Mouse (Mus musculus) CH12.LX (cell line): Measurements from ENCODE around the gene Tmco4.

ENCODE experiments used
- CHD2 ChIP-seq: IDR thresholded peaks from 2 replicates; pipeline ENCODE4 v1.6.1; 2011; ENCODE audit warnings: low read length, improper control_type of control experiment
- CTCF ChIP-seq, 2 experiments: IDR thresholded peaks in 1 of 2; conservative IDR thresholded peaks in 1 of 2; 2 replicates each; pipeline ENCODE4 v1.5.1; 2011 to 2012; ENCODE audit warnings: low read depth in 2 of 2, low read length in 2 of 2, improper control_type of control experiment in 1 of 2, inconsistent platforms in 1 of 2, mild to moderate bottlenecking in 1 of 2, moderate library complexity in 1 of 2
- ELF1 ChIP-seq: IDR thresholded peaks from 2 replicates; pipeline ENCODE4 v1.6.1; 2014; ENCODE audit warnings: low read depth, mild to moderate bottlenecking, inconsistent platforms, low read length, improper control_type of control experiment
- EP300 ChIP-seq: IDR thresholded peaks from 2 replicates; pipeline ENCODE4 v1.6.1; 2011; ENCODE audit warnings: low read length, improper control_type of control experiment
- MAX ChIP-seq: IDR thresholded peaks from 2 replicates; pipeline ENCODE4 v1.6.1; 2011; ENCODE audit warnings: low read length, improper control_type of control experiment
- NELFE ChIP-seq: IDR thresholded peaks from 2 replicates; pipeline ENCODE4 v1.6.1; 2011; ENCODE audit warnings: low read depth, low read length, improper control_type of control experiment
- POLR2A ChIP-seq: IDR thresholded peaks from 2 replicates; pipeline ENCODE4 v1.6.1; 2011; ENCODE audit warnings: low read depth, mild to moderate bottlenecking, improper control_type of control experiment, low read length
- SMC3 ChIP-seq: IDR thresholded peaks from 2 replicates; pipeline ENCODE4 v1.6.1; 2011; ENCODE audit warnings: low read depth, low read length, improper control_type of control experiment
- TBP ChIP-seq: conservative IDR thresholded peaks from 2 replicates; pipeline ENCODE4 v1.6.1; 2011; ENCODE audit warnings: low read depth, low read length, improper control_type of control experiment
- ZKSCAN1 ChIP-seq: IDR thresholded peaks from 2 replicates; pipeline ENCODE4 v1.6.1; 2012; ENCODE audit warnings: low read depth, inconsistent platforms, low read length, improper control_type of control experiment, borderline replicate concordance
- ZMIZ1 ChIP-seq: IDR thresholded peaks from 2 replicates; pipeline ENCODE4 v1.6.1; 2012; ENCODE audit warnings: low read depth, mild to moderate bottlenecking, inconsistent platforms, low read length, improper control_type of control experiment
- ZNF384 ChIP-seq: IDR thresholded peaks from 2 replicates; pipeline ENCODE4 v1.6.1; 2012; ENCODE audit warnings: low read depth, low read length, improper control_type of control experiment, inconsistent platforms

GRCm38 (mm10) chr4:138965871-138966270, 6.8 kb upstream of the Tmco4 start:
- TF ChIP-seq CTCF (conservative IDR thresholded peaks at IDR 0.05 in 1 of 2, IDR thresholded peaks at IDR 0.05 in 1 of 2; ENCODE audit: low read depth in 2 of 2, low read length in 2 of 2) (no peak), POLR2A (no peak), ZKSCAN1 (no peak), SMC3 (no peak), ZNF384 (no peak), ELF1 (no peak), ZMIZ1 (no peak), TBP (no peak), MAX (no peak), NELFE (no peak), CHD2 (no peak), EP300 (no peak)
